Mouse (Mus musculus) forebrain, embryonic 10.5 days (tissue): Measurements from ENCODE around the gene Tmem259. TPM values are rescaled to one million over a fixed set of nuclear protein-coding genes. Genes with fewer than 3 reads are reported as not detected.

ENCODE experiments used
- DNase-seq: peaks from one replicate; pipeline ENCODE4 v3.0.0-alpha.2; 2017; ENCODE audit warnings: low spot score; ENCODE audit errors: extremely low spot score
- H3K27ac ChIP-seq: fragments of 300-500 bp; sonication (generic); 2 replicates; pipeline ENCODE4 v1.5.1; 2016; ENCODE audit warnings: mild to moderate bottlenecking
- H3K27me3 ChIP-seq: fragments of 300-500 bp; sonication (generic); 2 replicates; pipeline ENCODE4 v1.6.1; 2016; ENCODE audit warnings: mild to moderate bottlenecking; ENCODE audit not compliant: poor library complexity, severe bottlenecking
- H3K36me3 ChIP-seq: fragments of 300-500 bp; sonication (generic); replicated peaks from 2 replicates; pipeline ENCODE4 v1.6.1; 2016; ENCODE audit warnings: mild to moderate bottlenecking, moderate library complexity
- H3K4me1 ChIP-seq: fragments of 300-500 bp; sonication (generic); 2 replicates; pipeline ENCODE4 v1.6.1; 2016
- H3K4me3 ChIP-seq: fragments of 300-500 bp; sonication (generic); 2 replicates; pipeline ENCODE4 v1.5.1; 2016; ENCODE audit warnings: mild to moderate bottlenecking, moderate library complexity
- H3K9me3 ChIP-seq: fragments of 300-500 bp; sonication (generic); 2 replicates; pipeline ENCODE4 v1.6.1; 2016; ENCODE audit warnings: mild to moderate bottlenecking, moderate library complexity
- whole genome bisulfite sequencing: fragments of 180-500 bp; shearing (Covaris S2); methylation state at CpG from one replicate; pipeline ENCODE4 v1.1.7; 2016; 5-methylcytosine and 5-hydroxymethylcytosine counted together
- polyA plus RNA-seq: library from polyadenylated mRNA; unstranded; fragments of >200 nt; fragmentation: Nextera tagmentation; extraction: Ambion mirVana; gene quantifications from 2 replicates; pipeline ENCODE4 v1.2.1, GENCODE M21; 2016

Tmem259 gene
- 8.4 and 9.6 TPM in 2 replicates for polyA plus RNA-seq

DNA sequence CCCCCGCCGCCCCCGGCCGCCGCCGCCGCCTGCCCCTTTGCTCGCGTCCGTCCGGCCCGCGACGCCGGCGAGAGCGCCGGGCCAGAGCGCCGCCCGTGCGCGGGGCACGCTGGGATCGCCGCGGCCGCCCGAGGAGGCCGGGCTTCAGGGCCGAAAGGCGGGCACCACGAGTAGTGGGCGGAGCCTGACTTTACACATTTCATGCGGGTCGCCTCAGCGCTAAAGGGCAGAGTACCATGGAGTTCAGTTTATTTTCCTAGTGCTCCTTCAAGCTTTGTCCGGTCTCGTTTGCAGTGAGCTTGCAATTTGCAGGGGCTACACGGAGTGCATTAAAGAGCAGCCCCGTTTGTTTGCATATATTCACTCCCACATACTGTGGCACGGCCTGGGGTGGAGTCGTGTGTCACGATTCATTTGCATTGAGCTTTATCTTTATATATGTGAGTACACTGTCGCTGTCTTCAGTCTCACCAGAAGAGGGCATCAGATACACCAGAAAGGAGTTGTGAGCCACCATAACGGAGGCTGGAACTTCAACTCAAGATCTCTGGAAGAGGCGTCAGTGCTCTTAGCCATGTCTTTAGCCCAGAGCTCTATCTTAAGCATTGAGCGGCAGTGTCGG is at the start of gene Tmem259:
Gene Tmem259 (minus strand): TSS at position 136 of the 622 bp plus-strand sequence.
- peak within 1 kb of the TSS; percentile 92 for H3K27ac ChIP-seq
- H3K36me3 ChIP-seq = peaks cover 32% of the 10 kb centered on the region
- WGBS = under 1% methylated on average over 49 of the region's 49 CpGs
- peak; percentile 83 for DNase-seq
- H3K4me1 ChIP-seq = peaks cover 68% of the 10 kb centered on the region
- H3K9me3 ChIP-seq = no peaks in the 10 kb centered on the region
- peak within 1 kb of the TSS; percentile 80 for H3K4me3 ChIP-seq
- peaks cover 32% of the 10 kb centered on the region for H3K27me3 ChIP-seq

DNA sequence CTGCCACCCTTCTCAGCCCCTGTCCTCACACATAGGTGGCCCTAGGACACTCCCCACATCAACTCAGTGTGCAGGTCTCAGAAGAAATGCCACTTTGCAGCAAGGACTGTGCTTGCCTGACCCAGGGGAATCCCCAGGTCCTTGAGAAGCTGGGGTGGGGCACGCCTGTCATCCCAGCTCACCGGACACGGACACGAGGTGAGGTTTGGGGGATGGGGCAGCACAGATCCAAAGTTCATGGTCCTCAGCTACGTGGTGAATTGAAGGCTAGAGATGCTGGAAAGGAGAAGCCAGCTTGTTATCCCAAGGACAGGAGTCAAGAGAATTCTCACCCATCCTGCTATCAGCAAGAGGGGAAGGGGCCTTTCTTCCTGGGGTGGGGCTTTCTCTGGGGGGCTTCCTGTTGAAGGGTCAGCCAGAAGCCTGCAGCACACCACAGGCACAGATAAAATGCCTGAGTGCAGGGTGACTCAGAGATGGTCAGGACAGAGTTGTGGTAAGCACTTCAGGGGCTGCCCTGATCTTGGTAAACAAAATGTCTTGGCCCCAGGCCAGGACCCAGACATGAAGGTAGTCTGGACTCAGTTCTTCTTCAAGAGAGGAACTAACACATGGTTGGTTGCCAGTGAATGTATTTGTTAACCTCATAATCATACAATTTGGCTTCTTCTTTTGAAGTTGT is 48.8 kb upstream of the Tmem259 start:
- Histone ChIP-seq H3K9me3 (no peaks in the 10 kb centered on the region), H3K27me3 (no peaks in the 10 kb centered on the region), H3K36me3 (peaks cover 57% of the 10 kb centered on the region), H3K4me1 (peaks cover 17% of the 10 kb centered on the region), H3K27ac (peak overlapping the region; percentile 36), H3K4me3 (no peak overlapping the region)
- DNase-seq = no peak
- 75% methylated on average over 5 of the region's 5 CpGs for WGBS

DNA sequence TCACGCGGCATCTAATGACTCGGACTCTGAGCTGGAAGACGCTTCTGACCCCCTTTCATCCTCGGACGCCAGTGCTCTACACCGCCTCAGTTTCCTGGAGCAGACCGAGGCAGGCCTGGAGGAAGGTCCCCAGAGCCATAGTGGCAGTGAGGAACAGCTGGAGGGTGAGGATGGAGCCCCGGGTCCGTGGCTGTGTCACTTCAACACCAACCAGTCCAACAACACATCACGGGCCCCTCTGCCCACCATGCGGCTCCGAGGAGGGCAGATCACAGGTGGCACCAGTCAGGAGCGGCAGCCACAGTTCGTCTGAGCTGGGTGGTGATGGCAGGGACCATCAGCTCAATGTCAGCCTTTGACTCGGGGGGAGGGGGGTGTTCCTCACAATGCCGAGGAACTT is 46.6 kb upstream of the Tmem259 start:
- Histone ChIP-seq H3K27me3 (no peaks in the 10 kb centered on the region), H3K36me3 (peaks cover 37% of the 10 kb centered on the region), H3K9me3 (no peaks in the 10 kb centered on the region), H3K4me1 (peaks cover 17% of the 10 kb centered on the region), H3K4me3 (no peak overlapping the region), H3K27ac (no peak overlapping the region)
- DNase-seq = no peak
- WGBS = 86% methylated on average over 17 of the region's 17 CpGs

DNA sequence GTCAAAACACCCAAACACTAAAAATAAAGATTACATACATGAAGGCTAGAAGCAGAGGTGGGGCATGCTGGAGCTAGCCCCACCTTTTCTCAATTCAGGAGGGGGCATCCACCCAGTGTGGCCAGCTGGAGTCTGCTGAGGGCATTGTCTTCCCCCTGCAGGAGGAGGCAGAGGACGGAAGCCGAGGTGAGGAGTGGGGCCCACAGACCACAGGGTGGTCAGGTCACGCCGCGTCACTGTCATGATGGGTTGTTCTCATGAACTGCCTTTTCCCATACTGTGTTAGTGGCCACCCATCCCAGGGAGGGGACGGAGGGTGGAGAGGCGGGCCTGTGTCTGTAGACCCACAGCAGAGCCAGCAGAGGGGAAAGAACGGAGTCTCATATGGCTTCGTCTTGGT is 46.1 kb upstream of the Tmem259 start:
- Histone ChIP-seq H3K4me1 (peaks cover 14% of the 10 kb centered on the region), H3K4me3 (no peak overlapping the region), H3K36me3 (peaks cover 31% of the 10 kb centered on the region), H3K27me3 (no peaks in the 10 kb centered on the region), H3K27ac (no peak overlapping the region), H3K9me3 (no peaks in the 10 kb centered on the region)
- DNase-seq = no peak
- WGBS = 88% methylated on average over 9 of the region's 9 CpGs

DNA sequence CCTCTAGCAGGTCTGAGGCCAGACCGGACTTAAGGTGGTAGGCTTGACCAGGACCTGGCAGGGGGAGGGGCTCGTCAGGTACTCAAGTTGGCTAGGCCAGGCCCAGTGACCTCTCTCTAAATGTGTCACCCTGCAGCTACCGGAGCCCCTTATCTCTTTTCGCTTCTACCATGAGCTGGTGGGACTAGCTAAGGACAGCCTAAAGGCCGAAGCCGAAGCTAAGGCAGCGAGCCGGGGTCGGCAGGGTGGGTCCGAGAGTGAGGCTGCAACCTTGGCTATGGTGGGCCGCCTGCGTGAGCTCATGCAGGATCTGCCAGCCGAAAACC is 44.4 kb upstream of the Tmem259 start:
- 94% methylated on average over 13 of the region's 13 CpGs for WGBS
- Histone ChIP-seq H3K4me3 (no peak overlapping the region), H3K27ac (no peak overlapping the region), H3K27me3 (no peaks in the 10 kb centered on the region), H3K4me1 (peaks cover 6% of the 10 kb centered on the region), H3K36me3 (peaks cover 19% of the 10 kb centered on the region; the same call in 1 of the 2 replicates), H3K9me3 (no peaks in the 10 kb centered on the region)
- no peak for DNase-seq

DNA sequence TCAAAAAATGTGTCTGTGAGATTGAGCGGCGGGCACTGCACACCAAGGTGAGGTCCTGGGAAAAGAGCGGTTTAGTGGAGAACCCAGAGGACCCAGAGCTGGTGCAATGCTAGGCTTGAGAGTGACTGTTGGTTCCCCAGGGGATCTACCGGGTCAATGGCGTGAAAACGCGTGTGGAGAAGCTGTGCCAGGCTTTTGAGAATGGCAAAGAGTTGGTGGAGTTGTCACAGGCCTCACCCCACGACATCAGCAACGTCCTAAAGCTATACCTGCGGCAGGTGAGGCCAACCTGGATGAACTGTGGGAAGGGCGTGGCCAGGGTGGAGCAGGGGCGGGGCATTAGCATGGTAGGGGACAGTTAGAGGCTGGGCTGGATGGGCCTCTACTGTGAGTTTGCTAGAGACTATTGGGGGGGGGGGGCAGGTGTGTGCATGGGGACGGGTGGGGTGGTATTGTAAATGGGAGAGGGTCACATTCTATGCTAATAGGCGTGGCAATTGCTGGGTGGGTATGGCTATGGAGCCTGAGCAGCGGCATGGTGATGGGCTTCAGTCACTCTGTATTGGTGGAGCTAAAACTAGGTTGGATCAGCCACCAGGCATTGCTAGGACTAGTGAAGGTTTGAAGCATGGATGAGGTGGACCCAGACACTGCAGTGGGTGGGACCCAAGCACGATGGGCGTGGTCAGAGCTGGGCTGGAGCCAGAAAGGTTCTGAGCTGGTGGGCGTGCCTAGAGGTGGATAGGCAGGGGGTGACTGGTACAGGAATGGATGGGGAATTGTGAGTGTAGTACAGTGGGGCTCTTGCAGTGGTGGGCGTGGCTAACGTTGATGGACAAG is 43.8 kb upstream of the Tmem259 start:
- Histone ChIP-seq H3K9me3 (no peaks in the 10 kb centered on the region), H3K4me1 (peaks cover 6% of the 10 kb centered on the region), H3K27ac (no peak overlapping the region), H3K4me3 (no peak overlapping the region), H3K27me3 (no peaks in the 10 kb centered on the region), H3K36me3 (peaks cover 21% of the 10 kb centered on the region)
- no peak for DNase-seq
- 78% methylated on average over 20 of the region's 20 CpGs for WGBS

DNA sequence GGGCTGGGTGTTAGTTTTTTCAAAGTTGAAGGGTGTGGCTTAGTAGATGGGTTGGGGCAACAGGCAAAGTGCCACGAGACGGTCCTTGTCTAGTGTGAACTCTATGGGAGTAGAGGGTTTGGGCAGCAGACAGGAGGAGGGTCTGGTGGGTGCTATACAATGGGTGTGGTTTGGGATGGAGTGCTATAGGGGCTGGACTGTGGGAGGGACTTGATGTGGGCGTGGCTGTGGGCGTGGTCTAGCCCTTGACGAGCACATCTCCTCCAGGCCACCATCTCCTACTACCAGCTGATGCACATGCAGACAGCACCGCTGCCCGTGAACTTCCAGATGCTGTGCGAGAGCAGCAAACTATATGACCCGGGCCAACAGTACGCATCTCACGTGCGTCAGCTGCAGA is 41.8 kb upstream of the Tmem259 start:
- H3K9me3 ChIP-seq = no peaks in the 10 kb centered on the region
- no peak overlapping the region for H3K27ac ChIP-seq
- DNase-seq = no peak
- H3K4me1 ChIP-seq = peaks cover 6% of the 10 kb centered on the region
- WGBS = 61% methylated on average over 12 of the region's 12 CpGs
- H3K4me3 ChIP-seq = no peak overlapping the region
- H3K27me3 ChIP-seq = no peaks in the 10 kb centered on the region
- H3K36me3 ChIP-seq = peaks cover 31% of the 10 kb centered on the region

DNA sequence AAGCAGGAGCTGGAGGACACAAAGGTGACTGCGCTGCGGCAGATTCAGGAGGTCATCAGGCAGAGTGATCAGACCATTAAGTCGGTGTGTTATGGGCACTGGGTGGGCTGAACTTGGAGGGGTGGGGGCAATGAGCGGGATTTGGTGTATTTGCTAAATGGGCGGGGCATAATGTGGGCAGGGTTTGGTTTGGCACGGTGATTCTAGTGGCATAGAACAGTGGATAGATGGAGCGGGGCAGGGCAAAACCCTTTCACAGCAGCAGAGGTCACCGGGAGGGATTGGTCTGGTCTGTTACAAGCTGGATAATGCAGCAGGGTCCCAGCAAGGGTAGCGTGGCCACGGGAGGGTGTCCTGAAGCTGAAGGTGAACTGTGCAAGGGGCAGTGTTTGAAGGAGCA is 41.3 kb upstream of the Tmem259 start:
- no peak for DNase-seq
- peaks cover 27% of the 10 kb centered on the region for H3K36me3 ChIP-seq
- WGBS = 78% methylated on average over 10 of the region's 10 CpGs
- peaks cover 3% of the 10 kb centered on the region for H3K27me3 ChIP-seq
- H3K4me3 ChIP-seq = no peak overlapping the region
- peaks cover 9% of the 10 kb centered on the region for H3K4me1 ChIP-seq
- H3K9me3 ChIP-seq = no peaks in the 10 kb centered on the region
- no peak overlapping the region for H3K27ac ChIP-seq

DNA sequence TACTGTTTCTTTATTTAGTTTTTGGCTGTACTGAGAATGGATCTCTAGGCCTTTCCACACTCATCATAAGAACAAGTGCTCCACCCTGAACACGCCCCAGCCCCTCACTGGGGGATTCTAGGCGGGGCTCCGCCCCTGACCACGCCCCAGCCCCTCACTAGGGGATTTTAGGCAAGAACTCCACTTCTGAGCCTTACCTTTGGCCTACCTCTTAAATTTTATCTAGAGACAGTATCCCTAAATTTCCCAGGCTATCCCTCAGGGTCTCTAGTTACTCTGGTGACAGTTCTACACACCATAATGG is 40.9 kb upstream of the Tmem259 start:
- Histone ChIP-seq H3K4me1 (peaks cover 14% of the 10 kb centered on the region), H3K9me3 (no peaks in the 10 kb centered on the region), H3K27ac (no peak overlapping the region), H3K27me3 (peaks cover 7% of the 10 kb centered on the region), H3K36me3 (peaks cover 26% of the 10 kb centered on the region), H3K4me3 (no peak overlapping the region)
- DNase-seq = no peak
- WGBS = 64% methylated on average over 4 of the region's 4 CpGs

DNA sequence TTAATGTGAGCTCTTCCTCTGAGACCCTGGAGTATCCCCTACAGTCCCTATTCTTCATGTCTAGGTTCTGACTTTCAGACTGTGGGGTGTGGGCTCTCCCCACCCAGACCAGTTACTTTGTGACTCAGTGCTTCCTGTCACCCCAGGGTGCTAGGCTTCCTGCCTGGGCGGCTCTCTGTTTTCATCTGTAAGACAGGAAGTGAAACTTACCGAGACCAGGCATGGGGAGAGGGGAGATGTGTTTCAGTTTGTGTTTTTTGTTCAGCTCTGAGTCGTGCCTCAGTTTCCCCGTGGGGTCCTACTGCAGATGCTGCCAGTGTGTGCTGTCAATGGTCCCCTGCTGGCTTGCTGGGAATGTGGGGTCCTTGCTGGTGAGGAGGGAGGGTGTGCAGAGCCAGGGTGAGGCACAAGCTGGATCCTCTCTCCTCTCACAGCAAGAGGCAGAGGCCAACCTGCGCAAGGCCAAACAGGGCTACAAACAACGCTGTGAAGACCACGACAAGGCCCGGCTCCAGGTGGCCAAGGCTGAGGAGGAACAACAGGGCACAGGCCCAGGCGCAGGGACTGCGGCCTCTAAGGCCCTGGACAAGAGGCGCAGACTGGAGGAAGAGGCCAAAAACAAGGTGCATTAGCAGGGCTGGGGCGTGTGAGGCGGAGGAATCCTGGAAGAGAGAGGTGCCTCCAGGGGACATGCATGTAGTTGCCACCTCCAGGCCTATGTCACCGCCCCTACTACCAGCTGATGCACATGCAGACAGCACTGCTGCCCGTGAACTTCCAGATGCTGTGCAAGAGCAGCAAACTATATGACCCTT is 40.3 kb upstream of the Tmem259 start:
- Histone ChIP-seq H3K4me3 (no peak overlapping the region), H3K27ac (no peak overlapping the region), H3K9me3 (no peaks in the 10 kb centered on the region), H3K4me1 (peaks cover 19% of the 10 kb centered on the region), H3K27me3 (peaks cover 13% of the 10 kb centered on the region), H3K36me3 (peaks cover 26% of the 10 kb centered on the region)
- 83% methylated on average over 15 of the region's 15 CpGs for WGBS
- no peak for DNase-seq

DNA sequence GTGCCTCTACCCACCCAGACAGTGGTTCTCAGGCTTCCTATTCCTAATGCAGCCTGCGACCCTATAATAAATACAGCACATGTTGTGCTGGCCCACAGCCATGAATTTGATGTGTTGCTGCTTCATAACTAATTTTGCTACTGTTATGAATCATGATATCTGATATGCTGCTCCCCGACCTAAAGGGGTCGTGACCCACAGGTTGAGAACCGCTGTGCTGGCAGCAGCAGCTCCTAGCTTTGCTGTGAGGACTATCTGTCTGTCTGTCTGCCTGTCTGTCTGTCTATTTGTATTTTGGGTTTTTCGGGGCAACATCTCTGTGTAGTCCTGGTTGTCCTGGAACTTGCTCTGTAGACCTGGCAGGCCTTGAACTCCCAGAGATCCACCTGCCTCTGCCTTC is 39.6 kb upstream of the Tmem259 start:
- 91% methylated on average over 5 of the region's 5 CpGs for WGBS
- Histone ChIP-seq H3K27ac (no peak overlapping the region), H3K9me3 (no peaks in the 10 kb centered on the region), H3K27me3 (peaks cover 20% of the 10 kb centered on the region), H3K4me3 (no peak overlapping the region), H3K36me3 (peaks cover 21% of the 10 kb centered on the region), H3K4me1 (peaks cover 26% of the 10 kb centered on the region)
- DNase-seq = no peak

DNA sequence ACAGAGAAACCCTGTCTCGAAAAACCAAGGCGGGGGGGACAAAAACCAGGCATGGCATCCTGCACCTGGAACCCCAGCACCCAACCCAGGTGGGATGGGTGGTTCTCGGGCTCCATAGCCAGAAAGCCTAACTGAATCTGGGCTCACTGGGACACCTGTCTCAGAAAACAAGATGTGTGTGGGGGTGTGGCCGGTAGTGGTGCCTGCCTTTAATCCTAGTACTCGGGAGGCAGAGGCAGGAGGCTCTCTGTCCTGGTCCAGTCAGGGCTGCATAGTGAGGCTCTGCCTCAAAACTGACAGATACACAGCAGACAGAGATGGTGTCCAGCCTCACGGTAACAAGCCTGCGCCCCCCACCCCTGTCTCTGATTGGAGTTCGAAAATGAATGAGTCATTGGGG is 38.7 kb upstream of the Tmem259 start:
- peaks cover 30% of the 10 kb centered on the region for H3K4me1 ChIP-seq
- H3K36me3 ChIP-seq = peaks cover 17% of the 10 kb centered on the region
- DNase-seq = no peak
- H3K9me3 ChIP-seq = no peaks in the 10 kb centered on the region
- WGBS = 96% methylated on average over 8 of the region's 8 CpGs
- H3K4me3 ChIP-seq = no peak overlapping the region
- H3K27me3 ChIP-seq = peaks cover 26% of the 10 kb centered on the region
- no peak overlapping the region for H3K27ac ChIP-seq
